Mouse (Mus musculus): ENCODE results near the gene E330017A01Rik. TPM values are rescaled to one million over a fixed set of nuclear protein-coding genes. Genes with fewer than 3 reads are reported as not detected.

E330017A01Rik gene
- polyA plus RNA-seq, 1 experiment from 2014 or later: not detected

DNA sequence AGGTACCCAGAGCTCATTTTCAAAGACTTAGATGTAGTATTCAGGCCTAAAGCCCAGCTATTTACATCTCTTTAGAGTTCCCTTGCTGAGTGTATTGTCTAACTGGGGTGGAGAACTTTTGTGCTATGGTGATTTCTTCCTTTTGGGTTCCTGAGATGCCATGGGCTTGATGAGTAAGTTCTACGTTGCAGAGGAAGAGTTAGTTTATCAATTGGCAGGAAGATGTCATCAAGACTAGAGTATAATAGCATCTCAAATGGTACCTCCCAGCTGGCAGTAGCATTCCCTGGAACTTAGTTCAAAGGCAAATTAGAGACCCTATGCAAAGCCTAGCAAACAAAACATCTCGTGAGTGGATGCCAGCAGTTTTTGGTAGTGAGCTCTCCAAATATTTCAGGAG, 2.7 kb downstream of the E330017A01Rik start:
- WGBS (ENCODE audit: missing documents): 84% methylated on average over 2 of the region's 2 CpGs

DNA sequence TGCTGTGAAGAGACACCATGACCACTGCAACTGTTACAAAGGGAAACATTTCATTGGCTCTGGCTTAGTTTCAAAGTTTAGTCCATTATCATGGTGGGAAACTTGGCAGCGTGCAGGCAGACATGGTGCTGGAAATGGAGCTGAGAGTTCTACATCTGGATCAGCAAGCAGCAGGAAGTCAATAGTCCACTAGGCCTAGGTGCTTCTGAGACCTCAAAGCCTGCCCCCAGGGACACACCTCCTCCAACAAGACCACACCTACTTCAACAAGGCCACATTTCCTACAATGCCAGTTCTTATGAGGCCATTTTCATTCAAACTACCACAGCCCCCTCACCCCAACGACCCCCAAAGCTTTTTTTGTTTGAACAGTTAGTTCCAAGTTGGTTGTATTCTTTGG, 8.8 kb downstream of the E330017A01Rik start:
- no peak overlapping the region for H3K27ac ChIP-seq
- 89% methylated on average over 2 of the region's 2 CpGs for WGBS (ENCODE audit: missing documents)
- no peaks in the 10 kb centered on the region for H3K79me2 ChIP-seq (ENCODE audit: inconsistent target)
- no peaks in the 10 kb centered on the region for H3K36me3 ChIP-seq (ENCODE audit: inconsistent target)
- H3K4me3 ChIP-seq (ENCODE audit: inconsistent target): no peak overlapping the region

More for the DNA sequence above, 2.7 kb downstream of the E330017A01Rik start:
- H3K79me2 ChIP-seq (ENCODE audit: inconsistent target): no peaks in the 10 kb centered on the region
- H3K4me3 ChIP-seq (ENCODE audit: inconsistent target): no peak overlapping the region
- H3K27ac ChIP-seq: no peak overlapping the region
- no peaks in the 10 kb centered on the region for H3K36me3 ChIP-seq (ENCODE audit: inconsistent target)

DNA sequence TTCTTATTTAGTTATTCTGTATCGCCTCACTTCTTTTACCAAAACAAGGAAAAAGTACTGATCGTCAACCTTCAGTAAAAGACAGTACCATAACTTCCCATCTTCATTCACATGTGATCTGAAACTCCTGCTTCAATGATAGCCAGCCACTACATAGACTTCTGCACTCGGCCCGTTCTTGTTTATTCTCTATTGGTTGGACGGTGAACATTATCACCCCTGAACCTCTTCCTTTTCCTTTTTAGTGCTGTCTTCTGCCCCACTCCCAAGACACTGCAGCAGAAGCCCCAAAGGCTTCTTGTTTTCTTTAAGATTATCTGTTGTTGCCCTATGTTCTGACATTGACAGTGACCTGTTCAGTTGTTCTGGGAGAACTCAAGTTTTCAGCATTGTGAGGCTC, 9.6 kb downstream of the E330017A01Rik start:
- no peaks in the 10 kb centered on the region for H3K79me2 ChIP-seq (ENCODE audit: inconsistent target)
- H3K27ac ChIP-seq: no peak overlapping the region
- H3K36me3 ChIP-seq (ENCODE audit: inconsistent target): no peaks in the 10 kb centered on the region
- H3K4me3 ChIP-seq (ENCODE audit: inconsistent target): no peak overlapping the region
- 93% methylated on average over 5 of the region's 5 CpGs for WGBS (ENCODE audit: missing documents)

DNA sequence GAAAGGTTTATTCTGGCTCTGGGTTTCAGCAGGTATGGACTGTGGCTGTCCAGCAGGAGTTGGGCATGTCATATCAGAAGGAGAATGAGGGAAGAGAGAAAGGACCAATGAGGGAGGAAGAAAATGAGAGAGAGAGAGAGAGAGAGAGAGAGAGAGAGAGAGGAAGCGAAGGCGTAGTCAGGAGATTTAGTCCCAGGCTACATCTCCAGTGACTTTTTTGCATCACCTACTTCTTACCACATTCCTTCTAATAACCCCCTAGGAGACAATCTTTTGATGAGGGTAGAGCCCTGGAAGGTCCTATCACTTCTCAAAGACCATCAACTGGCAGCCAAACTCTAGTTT, 10.2 kb downstream of the E330017A01Rik start:
- H3K27ac ChIP-seq: no peak overlapping the region
- WGBS (ENCODE audit: missing documents): 100% methylated on average over 2 of the region's 2 CpGs
- H3K79me2 ChIP-seq (ENCODE audit: inconsistent target): no peaks in the 10 kb centered on the region
- no peak overlapping the region for H3K4me3 ChIP-seq (ENCODE audit: inconsistent target)
- no peaks in the 10 kb centered on the region for H3K36me3 ChIP-seq (ENCODE audit: inconsistent target)

DNA sequence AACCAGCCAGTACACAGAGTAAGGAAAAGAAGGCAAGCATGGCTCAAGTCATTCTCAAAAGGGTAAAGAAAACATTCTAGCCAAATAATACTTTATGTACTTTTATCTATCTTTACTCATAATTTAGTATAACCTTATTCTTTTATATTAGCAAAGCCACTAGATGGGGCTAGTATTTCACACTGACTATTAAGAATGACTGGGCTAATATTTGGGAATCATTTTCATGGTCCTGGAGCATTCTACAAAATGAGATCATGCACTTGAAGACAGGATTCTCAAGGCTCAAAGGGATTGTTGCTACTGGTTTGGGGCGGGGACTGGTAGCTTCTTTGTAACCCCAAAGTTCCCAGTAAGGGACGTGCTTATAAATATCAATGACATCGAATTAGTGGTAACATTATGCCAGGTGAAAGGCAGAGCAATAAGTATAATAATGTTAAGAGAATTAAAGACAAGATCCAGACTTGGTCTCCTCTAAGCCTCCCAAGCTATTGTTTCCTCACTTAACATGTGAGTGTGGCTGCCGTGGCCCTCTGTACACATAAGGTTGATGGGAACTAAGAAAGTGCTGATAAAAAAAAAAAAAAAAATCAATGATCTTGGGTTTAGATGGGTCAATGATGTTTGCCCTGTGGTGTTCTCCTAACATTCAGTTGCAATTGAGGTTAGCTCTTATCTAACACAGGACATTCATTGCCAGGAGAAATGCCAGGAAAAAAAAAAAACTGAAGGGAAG, 10.8 kb downstream of the E330017A01Rik start:
- Histone ChIP-seq H3K27ac (no peak overlapping the region), H3K4me3 (ENCODE audit: inconsistent target) (no peak overlapping the region), H3K79me2 (ENCODE audit: inconsistent target) (no peaks in the 10 kb centered on the region), H3K36me3 (ENCODE audit: inconsistent target) (no peaks in the 10 kb centered on the region)
- 91% methylated on average over 4 of the region's 4 CpGs for WGBS (ENCODE audit: missing documents)

DNA sequence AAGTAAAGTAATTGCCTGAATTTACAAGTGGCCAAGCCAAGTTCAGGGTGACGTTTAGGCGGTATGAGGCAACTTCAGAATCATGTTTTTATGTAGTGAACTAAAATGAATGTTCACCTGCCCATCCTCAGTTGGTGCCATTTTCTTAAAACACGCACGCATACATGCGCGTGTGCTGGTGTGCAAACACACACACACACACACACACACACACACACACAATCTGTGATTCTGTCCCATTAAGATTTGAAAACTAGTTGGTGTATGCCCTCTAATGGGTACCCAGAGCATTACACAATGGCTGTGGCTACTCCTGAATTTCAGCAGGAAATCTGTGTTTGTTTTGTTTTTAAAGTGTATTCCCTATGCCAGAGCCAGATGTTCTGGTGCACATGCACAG, 14.6 kb downstream of the E330017A01Rik start:
- WGBS (ENCODE audit: missing documents): 89% methylated on average over 6 of the region's 6 CpGs

DNA sequence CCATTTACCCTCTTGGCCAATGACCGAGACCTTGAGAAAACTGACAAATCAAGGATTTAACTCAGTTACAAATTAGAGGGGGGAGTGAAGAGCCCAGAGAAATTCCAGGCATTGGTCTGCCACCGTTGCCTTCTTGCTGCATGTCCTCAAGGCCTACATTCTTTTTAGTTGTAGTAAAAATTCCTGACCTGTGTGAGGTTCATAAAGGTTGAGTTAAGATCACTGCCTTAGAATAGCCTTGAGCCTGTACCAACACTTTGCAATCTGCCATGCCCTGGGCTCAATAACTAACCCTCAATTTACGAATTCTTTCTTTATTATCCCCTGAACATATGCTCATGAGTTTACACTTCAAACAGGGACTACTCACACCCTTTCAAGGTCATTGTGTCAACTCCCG, 15.4 kb downstream of the E330017A01Rik start:
- WGBS (ENCODE audit: missing documents): 88% methylated on average over 4 of the region's 4 CpGs
- H3K27ac ChIP-seq: no peak overlapping the region
- no peaks in the 10 kb centered on the region for H3K36me3 ChIP-seq (ENCODE audit: inconsistent target)
- no peaks in the 10 kb centered on the region for H3K79me2 ChIP-seq (ENCODE audit: inconsistent target)
- H3K4me3 ChIP-seq (ENCODE audit: inconsistent target): no peak overlapping the region

More for the DNA sequence above, 14.6 kb downstream of the E330017A01Rik start:
- no peak overlapping the region for H3K27ac ChIP-seq
- no peaks in the 10 kb centered on the region for H3K79me2 ChIP-seq (ENCODE audit: inconsistent target)
- H3K36me3 ChIP-seq (ENCODE audit: inconsistent target): no peaks in the 10 kb centered on the region
- no peak overlapping the region for H3K4me3 ChIP-seq (ENCODE audit: inconsistent target)

DNA sequence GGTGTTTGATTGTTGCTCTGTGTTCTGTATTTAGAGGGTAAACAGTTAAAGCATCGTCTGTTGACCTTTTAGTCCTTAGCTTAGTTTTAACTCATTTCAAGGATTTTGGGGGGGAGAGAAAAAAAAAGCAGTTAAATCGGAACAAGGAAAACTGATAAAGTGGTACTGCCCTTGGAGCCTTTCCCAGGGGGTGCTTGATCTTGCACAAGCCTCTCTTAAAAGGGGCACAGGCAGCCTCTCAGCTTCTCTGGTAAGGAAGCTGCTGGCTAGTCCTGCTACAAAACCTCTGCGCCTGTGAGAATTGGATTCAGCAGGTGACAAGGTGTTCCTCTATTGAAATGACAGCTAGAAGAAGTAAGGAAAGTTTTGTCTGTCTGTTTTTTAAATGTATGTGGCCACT, 16.2 kb downstream of the E330017A01Rik start:
- H3K36me3 ChIP-seq (ENCODE audit: inconsistent target): no peaks in the 10 kb centered on the region
- WGBS (ENCODE audit: missing documents): 78% methylated on average over 3 of the region's 3 CpGs
- H3K4me3 ChIP-seq (ENCODE audit: inconsistent target): no peak overlapping the region
- no peaks in the 10 kb centered on the region for H3K79me2 ChIP-seq (ENCODE audit: inconsistent target)
- H3K27ac ChIP-seq: no peak overlapping the region

DNA sequence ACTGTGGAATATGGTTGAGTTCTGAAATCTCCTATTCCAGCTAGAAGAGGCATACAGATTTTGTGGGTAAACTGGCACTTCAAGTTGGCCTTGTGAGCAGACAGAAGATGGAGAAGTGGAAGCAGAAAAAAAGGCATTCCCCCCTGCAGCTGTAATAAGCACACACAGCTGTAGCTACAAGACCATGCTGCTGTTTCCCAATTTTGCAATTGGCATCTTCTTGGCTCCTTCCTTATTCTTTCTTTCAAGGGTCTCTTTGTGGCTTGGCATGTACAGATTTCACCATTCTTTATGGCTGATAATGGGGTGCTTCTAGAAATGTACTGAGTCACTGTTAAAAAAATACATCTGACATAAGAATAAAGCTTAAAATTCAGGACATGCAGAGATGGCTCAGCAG, 21.2 kb downstream of the E330017A01Rik start:
- Histone ChIP-seq H3K4me3 (ENCODE audit: inconsistent target) (no peak overlapping the region), H3K36me3 (ENCODE audit: inconsistent target) (no peaks in the 10 kb centered on the region), H3K27ac (no peak overlapping the region)

DNA sequence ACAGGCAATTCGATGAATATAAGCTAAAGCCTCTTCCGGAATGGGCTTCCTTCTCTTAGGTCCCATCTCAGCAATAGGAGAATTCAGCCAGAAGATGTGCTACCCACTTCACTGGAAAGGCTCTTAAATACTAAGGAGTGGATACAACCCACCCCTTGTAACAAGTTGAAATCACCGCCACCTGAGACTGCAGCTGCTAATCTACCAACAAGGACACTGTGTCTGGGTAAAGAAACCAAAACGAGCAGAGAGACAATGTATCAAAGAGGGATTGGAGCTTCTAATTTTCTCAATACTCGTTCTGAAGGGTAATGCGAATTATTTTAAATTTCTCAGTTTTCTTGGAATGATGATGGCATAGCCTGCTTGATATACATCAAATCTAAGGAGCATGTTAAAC, 21.7 kb downstream of the E330017A01Rik start, which contains the start of gene Gm813:
Gene Gm813 (minus strand): TSS at position 101 of the 400 bp plus-strand sequence.
- H3K27ac ChIP-seq: no peak within 1 kb of the TSS
- no peaks in the 10 kb centered on the region for H3K36me3 ChIP-seq (ENCODE audit: inconsistent target)
- WGBS (ENCODE audit: missing documents): 89% methylated on average over 6 of the region's 6 CpGs
- no peak within 1 kb of the TSS for H3K4me3 ChIP-seq (ENCODE audit: inconsistent target)
- H3K79me2 ChIP-seq (ENCODE audit: inconsistent target): no peaks in the 10 kb centered on the region

More for the DNA sequence above, 21.2 kb downstream of the E330017A01Rik start:
- H3K79me2 ChIP-seq (ENCODE audit: inconsistent target): no peaks in the 10 kb centered on the region

DNA sequence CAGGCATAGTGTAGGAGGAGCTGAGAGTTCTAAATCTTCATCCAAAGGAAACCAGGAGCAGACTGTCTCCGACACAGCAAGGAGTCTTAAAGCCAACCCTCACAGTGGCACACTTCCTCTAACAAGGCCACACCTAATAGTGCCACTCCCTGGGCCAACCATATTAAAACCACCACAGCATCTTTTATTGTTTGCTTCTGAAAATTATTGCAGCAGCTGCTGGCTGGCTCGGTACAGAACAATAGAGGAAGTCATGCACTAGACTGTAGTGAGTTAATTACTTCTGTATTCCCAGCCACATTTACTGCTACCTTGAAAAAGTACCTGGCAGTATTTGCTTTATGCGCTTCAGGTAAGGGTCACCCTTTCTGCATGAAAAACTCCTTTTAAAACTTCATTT, 25.6 kb downstream of the E330017A01Rik start:
- Histone ChIP-seq H3K36me3 (ENCODE audit: inconsistent target) (no peaks in the 10 kb centered on the region), H3K27ac (no peak overlapping the region), H3K4me3 (ENCODE audit: inconsistent target) (no peak overlapping the region), H3K79me2 (ENCODE audit: inconsistent target) (no peaks in the 10 kb centered on the region)
- 21% methylated on average over 3 of the region's 3 CpGs for WGBS (ENCODE audit: missing documents)

DNA sequence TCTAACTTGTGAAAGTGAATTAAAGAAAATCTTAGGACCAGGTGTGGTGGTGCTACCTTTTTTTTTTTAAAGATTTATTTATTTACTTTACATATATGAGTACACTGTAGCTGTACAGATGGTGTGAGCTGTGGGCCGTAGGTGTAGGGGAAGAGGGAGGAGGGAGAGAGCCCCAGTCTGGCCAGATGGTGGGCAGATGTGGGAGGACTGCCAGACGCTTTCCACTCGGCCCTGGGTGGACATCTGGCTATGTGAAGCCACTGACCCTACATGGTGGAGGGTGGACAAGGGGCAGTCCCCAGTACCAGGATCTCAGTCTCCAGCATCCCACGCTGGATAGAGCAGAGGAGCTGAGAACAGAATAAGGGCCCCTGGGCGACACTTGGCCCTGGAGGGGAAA, 31.4 kb downstream of the E330017A01Rik start:
- 91% methylated on average over 5 of the region's 5 CpGs for WGBS (ENCODE audit: missing documents)

DNA sequence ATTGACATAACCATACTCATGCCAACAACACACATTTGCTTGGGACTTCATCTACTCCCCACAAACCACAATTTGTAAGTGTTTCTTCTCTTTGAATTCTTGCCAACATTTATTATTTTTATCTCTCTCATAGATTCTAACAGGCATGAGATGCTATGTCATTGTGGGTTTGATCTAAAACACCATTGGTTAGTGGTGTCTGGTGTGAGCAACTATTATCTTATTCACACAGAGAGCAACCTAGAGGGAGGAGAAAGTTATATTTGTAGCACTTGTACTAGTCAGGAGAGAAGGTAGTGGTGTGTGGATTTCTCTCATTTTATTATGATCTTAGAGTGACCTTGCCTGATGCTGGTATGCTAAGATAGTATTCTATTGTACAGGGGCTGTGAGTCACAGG, 33.9 kb downstream of the E330017A01Rik start:
- H3K79me2 ChIP-seq (ENCODE audit: inconsistent target): no peaks in the 10 kb centered on the region
- H3K36me3 ChIP-seq (ENCODE audit: inconsistent target): no peaks in the 10 kb centered on the region
- H3K4me3 ChIP-seq (ENCODE audit: inconsistent target): no peak overlapping the region
- no peak overlapping the region for H3K27ac ChIP-seq

More for the DNA sequence above, 31.4 kb downstream of the E330017A01Rik start:
- Histone ChIP-seq H3K36me3 (ENCODE audit: inconsistent target) (no peaks in the 10 kb centered on the region), H3K4me3 (ENCODE audit: inconsistent target) (no peak overlapping the region), H3K79me2 (ENCODE audit: inconsistent target) (no peaks in the 10 kb centered on the region), H3K27ac (no peak overlapping the region)

DNA sequence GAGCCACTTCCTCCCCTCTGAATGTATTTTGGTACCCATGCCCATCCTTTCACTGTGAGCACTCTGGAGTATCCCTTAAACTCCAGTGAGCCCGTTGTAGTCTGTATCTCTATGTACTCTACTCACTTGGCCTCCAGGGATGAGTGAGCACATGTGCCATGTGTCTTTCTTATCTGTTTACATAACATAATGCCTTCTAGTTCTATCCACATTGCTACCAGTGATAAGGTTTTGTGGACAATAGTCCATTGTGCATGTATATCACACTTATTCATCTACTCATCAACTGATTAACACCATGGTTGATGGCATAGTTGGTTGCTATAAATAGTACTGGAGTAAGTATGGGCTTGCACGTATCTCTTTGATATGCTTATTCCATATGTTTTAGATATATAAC, 34.7 kb downstream of the E330017A01Rik start:
- 84% methylated on average over 2 of the region's 2 CpGs for WGBS (ENCODE audit: missing documents)
- H3K4me3 ChIP-seq (ENCODE audit: inconsistent target): no peak overlapping the region
- no peaks in the 10 kb centered on the region for H3K79me2 ChIP-seq (ENCODE audit: inconsistent target)
- no peaks in the 10 kb centered on the region for H3K36me3 ChIP-seq (ENCODE audit: inconsistent target)
- no peak overlapping the region for H3K27ac ChIP-seq

DNA sequence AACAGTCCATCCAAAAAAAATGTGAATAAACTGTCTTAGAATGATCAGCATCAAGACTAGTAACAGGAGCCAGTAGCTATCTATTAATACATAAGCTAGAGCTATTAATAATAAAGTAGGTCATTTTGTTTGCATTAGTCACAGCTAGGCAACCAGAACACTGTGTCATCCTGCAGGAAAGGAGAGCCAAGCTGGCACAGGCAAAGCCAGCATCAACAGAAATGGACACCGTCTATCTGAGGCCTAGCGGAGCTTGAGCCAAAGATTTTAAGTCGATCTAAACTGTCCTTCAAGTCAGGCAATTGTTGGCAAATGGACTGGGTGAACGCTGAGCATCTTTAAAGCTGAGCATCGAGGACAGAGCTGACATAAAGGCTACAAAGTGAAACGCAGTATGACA, 37.7 kb downstream of the E330017A01Rik start:
- WGBS (ENCODE audit: missing documents): 96% methylated on average over 6 of the region's 6 CpGs
- no peak overlapping the region for H3K4me3 ChIP-seq (ENCODE audit: inconsistent target)
- no peaks in the 10 kb centered on the region for H3K79me2 ChIP-seq (ENCODE audit: inconsistent target)
- H3K27ac ChIP-seq: no peak overlapping the region
- H3K36me3 ChIP-seq (ENCODE audit: inconsistent target): no peaks in the 10 kb centered on the region

DNA sequence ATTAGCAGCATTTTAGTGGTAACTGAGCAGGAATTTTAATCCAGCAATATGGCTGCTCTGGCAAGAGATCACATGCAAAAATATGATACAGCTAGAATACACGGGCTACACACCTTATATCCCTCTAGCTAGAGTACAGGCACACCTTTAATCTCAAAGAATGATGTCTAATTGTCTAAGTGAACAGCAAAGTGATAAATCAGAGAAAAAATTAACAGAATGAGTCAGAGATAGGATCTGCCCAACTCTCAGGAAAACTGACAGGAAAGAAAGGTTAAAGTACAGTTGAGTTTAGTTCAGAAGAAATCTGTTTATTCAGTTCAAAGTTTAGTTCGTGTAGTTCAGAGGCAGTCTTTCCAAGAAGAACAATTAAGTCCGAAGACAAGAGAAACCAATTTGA, 47.2 kb downstream of the E330017A01Rik start:
- WGBS (ENCODE audit: missing documents): 89% methylated on average over 3 of the region's 3 CpGs
- H3K79me2 ChIP-seq (ENCODE audit: inconsistent target): no peaks in the 10 kb centered on the region

More for the DNA sequence above, 47.2 kb downstream of the E330017A01Rik start:
- no peak overlapping the region for H3K4me3 ChIP-seq (ENCODE audit: inconsistent target)
- no peaks in the 10 kb centered on the region for H3K36me3 ChIP-seq (ENCODE audit: inconsistent target)
- no peak overlapping the region for H3K27ac ChIP-seq
